Mouse (Mus musculus): ENCODE measurements at regions not wholly inside any gene's neighbourhood (a gene's known extent, or its start where the extent isn't known, plus 50 kb on each side); places are given as distances from the start of the nearest gene placed in this dataset.
A peak's percentile ranks its signal among the peaks of the same experiment; 100 is the strongest.

GRCm38 (mm10) chr2:50533702-50534101 lies 237.1 kb upstream of the Mmadhc start:
- no peak for DNase-seq (ENCODE audit: low spot score)

- DNase-seq (ENCODE audit: low spot score): no peak
Observed at GRCm38 (mm10) chr2:50527425-50527824, 230.8 kb upstream of the Mmadhc start.

GRCm38 (mm10) chr2:50524838-50525615 lies 228.4 kb upstream of the Mmadhc start:
- no peak for DNase-seq (ENCODE audit: low spot score)

- DNase-seq (ENCODE audit: low spot score): no peak
Observed at GRCm38 (mm10) chr2:50520169-50520568, 223.6 kb upstream of the Mmadhc start.

- no peak for DNase-seq (ENCODE audit: low spot score)
Observed at GRCm38 (mm10) chr2:50519129-50519504, 222.5 kb upstream of the Mmadhc start.

- peak; percentile 16 for DNase-seq (ENCODE audit: low spot score)
Observed at GRCm38 (mm10) chr2:50518371-50519128, 221.9 kb upstream of the Mmadhc start.

- DNase-seq (ENCODE audit: low spot score): no peak
Observed at GRCm38 (mm10) chr2:50513276-50513675, 216.7 kb upstream of the Mmadhc start.

- no peak for DNase-seq (ENCODE audit: low spot score)
Observed at GRCm38 (mm10) chr2:50498713-50499112, 202.1 kb upstream of the Mmadhc start.

GRCm38 (mm10) chr2:50496057-50496433 lies 199.4 kb upstream of the Mmadhc start:
- no peak for DNase-seq (ENCODE audit: low spot score)

- no peak for DNase-seq (ENCODE audit: low spot score)
Observed at GRCm38 (mm10) chr2:50495141-50496056, 198.8 kb upstream of the Mmadhc start.

- no peak for DNase-seq (ENCODE audit: low spot score)
Observed at GRCm38 (mm10) chr2:50493597-50494335, 197.2 kb upstream of the Mmadhc start.

- no peak for DNase-seq (ENCODE audit: low spot score)
Observed at GRCm38 (mm10) chr2:50463799-50464198, 167.2 kb upstream of the Mmadhc start.

GRCm38 (mm10) chr2:50462378-50462777 lies 165.8 kb upstream of the Mmadhc start:
- DNase-seq (ENCODE audit: low spot score): no peak

GRCm38 (mm10) chr2:50456654-50457053 lies 160.1 kb upstream of the Mmadhc start:
- DNase-seq (ENCODE audit: low spot score): no peak

GRCm38 (mm10) chr2:50448117-50448516 lies 151.5 kb upstream of the Mmadhc start:
- no peak for DNase-seq (ENCODE audit: low spot score)

- DNase-seq (ENCODE audit: low spot score): no peak
Observed at GRCm38 (mm10) chr2:50445963-50446485, 149.4 kb upstream of the Mmadhc start.

- no peak for DNase-seq (ENCODE audit: low spot score)
Observed at GRCm38 (mm10) chr2:50440333-50440732, 143.7 kb upstream of the Mmadhc start.

- no peak for DNase-seq (ENCODE audit: low spot score)
Observed at GRCm38 (mm10) chr2:50433166-50433565, 136.6 kb upstream of the Mmadhc start.

- no peak for DNase-seq (ENCODE audit: low spot score)
Observed at GRCm38 (mm10) chr2:50425151-50425550, 128.6 kb upstream of the Mmadhc start.

- peak; percentile 8 for DNase-seq (ENCODE audit: low spot score)
Observed at GRCm38 (mm10) chr2:50419648-50420047, 123.0 kb upstream of the Mmadhc start.

- peak; percentile 1 for DNase-seq (ENCODE audit: low spot score)
Observed at GRCm38 (mm10) chr2:50417643-50418042, 121.0 kb upstream of the Mmadhc start.
